Mouse (Mus musculus): ENCODE data around the gene Tmem145. TPM values are rescaled to one million over a fixed set of nuclear protein-coding genes. Genes with fewer than 3 reads are reported as not detected.
A peak's percentile ranks its signal among the peaks of the same experiment; 100 is the strongest.
"Not testable (repeated sequence)": the region's sequence is repeated elsewhere in the genome, so short reads cannot be mapped to it uniquely, and the experiment has no call there.

Tmem145 gene
- total and polyA plus RNA-seq, 3 experiments: 1.9 to 8.3 (median 2.2) TPM

DNA sequence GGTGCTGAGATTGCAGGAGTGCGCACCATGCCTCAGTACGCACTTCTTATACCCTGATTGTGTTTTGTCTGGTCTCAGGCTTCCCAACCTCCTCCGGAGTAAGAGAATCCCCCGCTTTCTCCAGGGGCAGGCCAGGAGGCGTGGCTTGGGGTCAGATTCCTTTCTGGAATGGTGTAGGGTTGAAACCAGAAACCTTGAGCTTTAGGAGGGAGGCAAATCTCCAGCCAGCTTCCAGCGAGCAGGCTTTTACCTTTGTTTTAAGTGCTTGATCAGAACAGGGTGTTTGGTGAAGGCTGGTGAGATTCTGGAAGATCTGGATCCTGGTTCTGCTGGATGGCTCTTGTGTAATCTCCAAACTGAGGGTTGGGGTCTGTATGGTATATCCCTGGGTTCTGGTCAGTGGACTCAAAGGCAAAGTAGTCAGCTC lies 16.2 kb downstream of the Tmem145 start:
- DNase-seq: peak; percentile 55

DNA sequence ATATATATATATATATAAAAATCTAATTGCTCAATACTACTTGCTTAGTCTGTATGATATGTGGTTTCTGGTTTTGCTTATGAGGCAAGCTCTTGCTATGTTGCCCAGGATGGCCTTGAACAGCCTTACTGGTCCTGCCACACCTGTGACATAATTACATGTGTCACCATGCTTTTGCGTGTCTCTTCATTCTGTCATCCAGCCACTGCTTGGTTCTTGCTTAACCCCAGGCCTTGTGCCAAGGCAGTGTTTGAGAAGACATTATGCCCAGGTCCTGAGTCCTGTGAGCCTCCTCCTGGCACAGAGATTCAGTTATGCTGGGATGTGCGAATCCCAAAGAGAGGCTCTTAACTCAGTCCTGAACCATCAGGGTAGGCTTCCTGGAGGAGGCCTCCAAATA lies 17.3 kb downstream of the Tmem145 start:
- DNase-seq: peak; percentile 77

DNA sequence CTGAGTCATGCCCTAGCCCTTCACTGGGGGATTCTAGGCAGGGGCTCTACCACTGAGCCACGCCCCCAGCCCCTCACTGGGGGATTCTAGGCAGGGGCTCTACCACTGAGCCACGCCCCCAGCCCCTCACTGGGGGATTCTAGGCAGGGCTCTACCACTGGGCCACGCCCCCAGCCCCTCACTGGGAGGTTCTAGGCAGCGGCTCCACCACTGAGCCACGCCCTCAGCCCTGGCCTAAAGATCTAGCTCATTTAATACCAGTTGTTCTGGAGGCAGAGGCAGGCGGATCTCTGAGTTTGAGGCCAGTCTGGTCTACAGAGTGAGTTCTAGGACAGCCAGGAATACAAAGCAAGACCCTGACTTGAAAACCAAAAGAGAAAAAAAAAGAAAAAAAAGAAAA lies 19.5 kb downstream of the Tmem145 start:
- DNase-seq: not testable (repeated sequence)

DNA sequence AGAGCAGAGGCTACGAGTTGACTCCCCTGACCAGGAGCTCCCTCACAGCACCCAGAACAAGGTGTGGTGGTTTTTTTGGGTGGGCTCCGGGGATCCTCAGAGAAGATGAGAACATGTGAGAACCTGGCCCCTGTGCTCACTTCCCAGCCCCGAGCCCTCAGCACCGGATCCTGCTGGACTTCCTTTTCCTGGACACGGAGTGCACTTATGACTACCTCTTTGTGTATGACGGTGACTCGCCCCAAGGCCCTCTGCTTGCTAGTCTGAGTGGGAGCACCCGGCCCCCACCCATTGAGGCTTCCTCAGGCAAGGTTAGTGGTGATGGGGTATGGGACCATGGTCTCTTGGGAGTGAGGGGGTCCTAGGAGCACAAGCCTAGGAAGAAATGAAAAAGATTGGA lies 20.3 kb downstream of the Tmem145 start:
- DNase-seq: peak; percentile 41

DNA sequence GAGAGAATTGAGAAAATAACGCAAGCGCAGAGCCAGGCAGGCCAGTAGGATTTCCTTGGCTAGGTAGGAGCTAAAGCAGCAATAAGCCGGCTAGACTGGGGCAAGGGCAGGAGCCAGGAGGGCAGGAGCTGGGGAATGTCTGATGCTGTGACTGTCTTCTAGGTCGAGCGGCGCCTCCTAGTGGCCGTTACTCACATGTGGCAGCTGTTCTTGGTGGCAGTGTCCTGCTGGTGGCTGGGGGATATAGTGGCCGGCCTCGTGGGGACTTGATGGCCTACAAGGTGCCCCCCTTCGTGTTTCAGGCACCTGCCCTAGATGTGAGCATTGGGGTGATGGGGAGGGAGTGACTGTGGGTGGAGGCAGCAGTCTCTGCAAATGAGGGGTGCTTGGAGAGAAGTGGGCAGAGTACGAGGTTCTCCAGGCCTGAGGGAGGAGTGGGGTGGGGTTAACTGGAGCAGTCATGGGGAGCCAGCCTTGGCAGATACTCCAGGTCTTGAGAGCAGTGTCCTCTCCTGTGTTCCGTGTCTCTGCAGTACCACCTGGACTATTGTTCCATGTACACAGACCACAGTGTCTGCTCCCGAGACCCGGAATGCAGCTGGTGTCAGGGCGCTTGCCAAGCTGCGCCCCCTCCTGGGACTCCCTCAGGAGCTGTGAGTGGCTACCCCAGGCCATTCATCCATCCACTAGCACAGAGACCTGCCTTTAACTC lies 27.8 kb downstream of the Tmem145 start:
- peak; percentile 74 for DNase-seq

DNA sequence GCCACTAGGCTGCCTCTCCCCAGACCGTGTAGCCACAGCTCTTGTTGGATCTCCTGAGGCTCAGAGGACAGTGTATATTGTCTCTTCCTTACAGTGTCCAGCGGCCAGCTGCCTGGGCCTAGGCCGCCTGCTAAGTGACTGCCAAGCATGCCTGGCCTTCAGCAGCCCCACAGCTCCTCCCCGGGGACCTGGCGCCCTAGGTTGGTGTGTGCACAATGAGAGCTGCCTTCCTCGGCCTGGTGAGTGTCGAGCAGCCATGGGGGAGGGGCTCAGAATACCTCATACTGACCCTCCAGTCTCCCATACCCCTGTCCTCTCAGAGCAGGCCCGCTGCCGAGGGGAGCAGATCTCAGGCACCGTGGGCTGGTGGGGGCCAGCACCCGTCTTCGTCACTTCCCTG lies 28.6 kb downstream of the Tmem145 start:
- DNase-seq: no peak

DNA sequence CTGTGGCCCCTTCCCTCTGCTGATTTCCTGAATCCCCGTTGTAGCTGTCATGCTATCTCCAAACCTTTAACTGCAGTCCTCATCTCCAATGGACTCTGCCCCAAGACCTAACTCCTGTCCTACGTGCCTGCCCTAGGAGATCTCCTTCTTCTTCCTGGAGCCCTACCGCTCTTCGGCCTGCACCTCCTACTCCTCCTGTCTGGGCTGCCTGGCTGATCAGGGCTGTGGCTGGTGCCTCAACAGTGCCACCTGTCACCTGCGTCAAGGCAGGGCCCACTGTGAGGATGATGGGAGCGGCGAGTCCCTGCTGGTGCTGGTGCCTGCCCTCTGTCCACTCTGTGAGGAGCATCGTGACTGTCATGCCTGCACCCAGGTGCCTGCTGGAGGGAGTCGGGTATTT lies 33.4 kb downstream of the Tmem145 start:
- no peak for DNase-seq

DNA sequence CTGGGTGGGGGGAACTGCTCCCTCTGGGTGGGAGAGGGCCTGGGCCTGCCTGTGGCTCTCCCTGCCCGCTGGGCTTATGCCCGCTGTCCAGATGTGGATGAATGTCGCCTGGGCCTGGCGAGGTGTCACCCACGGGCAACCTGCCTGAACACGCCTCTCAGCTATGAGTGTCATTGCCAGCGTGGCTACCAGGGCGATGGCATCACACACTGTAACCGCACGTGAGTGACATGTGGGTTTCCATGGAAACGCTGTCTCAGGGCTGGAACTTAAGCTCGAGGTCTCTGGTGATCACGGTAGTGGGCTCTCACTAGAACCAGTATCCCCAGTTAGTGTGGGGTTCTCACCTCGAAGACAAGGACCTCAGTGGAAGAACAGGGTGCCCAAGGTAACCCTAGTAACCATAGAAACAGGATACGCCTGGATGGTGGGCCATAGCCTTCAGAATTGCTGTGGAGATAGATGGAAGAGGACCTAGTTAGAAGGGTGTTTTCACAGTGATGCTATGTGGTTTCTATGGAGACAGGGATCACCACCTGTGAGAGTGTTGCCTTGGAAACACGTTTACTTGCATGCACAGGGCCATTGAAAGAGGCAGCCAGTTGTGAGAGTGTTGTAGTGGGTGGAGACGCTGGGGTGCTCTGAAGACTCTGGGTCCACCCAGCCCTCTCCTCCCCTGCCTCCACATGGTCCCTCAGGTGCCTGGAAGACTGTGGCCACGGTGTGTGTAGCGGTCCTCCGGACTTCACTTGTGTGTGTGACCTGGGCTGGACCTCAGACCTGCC lies 35.3 kb downstream of the Tmem145 start:
- no peak for DNase-seq

DNA sequence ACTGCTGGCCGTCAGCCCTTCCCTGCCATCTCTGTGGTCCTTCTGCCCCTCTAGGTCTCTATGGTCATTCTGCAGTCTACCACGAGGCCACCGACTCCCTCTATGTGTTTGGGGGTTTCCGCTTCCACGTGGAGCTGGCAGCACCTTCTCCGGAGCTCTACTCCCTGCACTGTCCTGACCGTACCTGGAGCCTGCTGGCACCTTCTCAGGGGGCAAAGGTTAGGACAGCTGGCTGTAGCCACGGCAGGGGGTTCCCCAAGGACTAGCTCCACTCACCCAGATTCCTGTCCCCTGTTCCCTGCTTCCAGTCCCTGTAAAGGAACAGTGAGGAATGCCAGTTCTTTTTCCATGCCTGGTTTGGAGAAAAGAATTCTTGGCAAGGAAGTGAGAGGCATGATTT lies 43.0 kb downstream of the Tmem145 start:
- DNase-seq: no peak

DNA sequence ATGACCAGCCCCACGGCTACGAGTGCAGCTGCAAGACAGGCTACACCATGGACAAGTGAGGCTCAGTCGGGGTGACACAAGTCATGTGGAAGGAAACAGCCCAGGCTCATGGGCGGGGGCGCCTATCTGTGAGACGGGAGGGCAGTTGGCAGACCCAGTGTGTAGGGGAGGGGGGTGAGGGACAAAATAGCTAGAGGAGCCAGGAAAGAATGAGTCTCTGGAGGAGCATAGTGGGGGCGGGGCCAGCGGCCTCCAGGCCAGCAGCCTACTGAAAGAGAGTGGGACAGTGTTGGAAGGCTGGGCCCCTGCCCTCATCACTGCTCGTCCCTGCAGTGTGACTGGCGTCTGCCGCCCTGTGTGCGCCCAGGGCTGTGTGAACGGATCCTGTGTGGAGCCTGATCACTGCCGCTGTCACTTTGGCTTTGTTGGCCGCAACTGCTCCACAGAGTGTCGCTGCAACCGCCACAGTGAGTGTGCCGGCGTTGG lies 52.9 kb downstream of the Tmem145 start:
- no peak for DNase-seq

DNA sequence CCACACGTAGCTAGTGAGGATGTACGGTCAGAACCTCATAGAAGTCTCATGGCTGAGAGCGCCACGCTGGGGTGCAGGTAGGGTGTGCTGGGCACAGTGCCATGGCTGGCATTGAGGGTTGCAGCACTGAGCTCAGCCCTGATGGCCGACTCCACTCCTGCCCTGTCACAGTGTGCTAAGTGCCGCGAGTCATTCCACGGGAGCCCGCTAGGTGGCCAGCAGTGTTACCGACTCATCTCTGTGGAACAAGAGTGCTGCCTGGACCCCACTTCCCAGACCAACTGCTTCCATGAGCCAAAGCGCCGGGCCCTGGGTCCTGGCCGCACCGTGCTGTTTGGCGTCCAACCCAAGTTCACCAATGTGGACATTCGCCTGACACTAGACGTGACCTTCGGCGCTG lies 57.2 kb downstream of the Tmem145 start:
- DNase-seq: peak; percentile 69

DNA sequence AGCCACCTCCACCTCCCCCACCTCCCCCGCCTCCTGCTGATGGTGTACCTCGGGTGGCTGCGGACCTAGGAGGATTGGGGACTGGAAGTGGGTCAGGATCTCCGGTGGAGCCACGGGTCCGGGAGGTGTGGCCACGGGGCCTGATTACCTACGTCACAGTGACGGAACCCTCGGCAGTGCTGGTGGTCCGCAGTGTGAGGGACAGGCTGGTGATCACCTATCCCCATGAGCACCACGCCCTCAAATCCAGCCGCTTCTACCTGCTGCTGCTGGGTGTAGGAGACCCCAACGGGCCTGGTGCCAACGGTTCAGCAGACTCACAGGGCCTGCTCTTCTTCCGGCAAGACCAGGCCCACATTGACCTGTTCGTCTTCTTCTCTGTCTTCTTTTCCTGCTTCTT lies 57.7 kb downstream of the Tmem145 start:
- DNase-seq: no peak

Other genes starting within 250 kb of the Tmem145 start
- 10 to 100 TPM; 14.5 to 18.5 TPM for gene Grik5, start 233.8 kb upstream of the Tmem145 start, total RNA-seq (2021)
- 54.9 and 71.3 TPM in 2 replicates for gene Grik5, start 233.8 kb upstream of the Tmem145 start, polyA plus RNA-seq (2012; rRNA removed)
- 10 to 100 TPM; 21.3 to 21.9 TPM for gene Zfp574, start 233.5 kb upstream of the Tmem145 start, total RNA-seq (2021)
- gene Zfp574, start 233.5 kb upstream of the Tmem145 start, polyA plus RNA-seq (2012; rRNA removed): 60.8 and 61.2 TPM in 2 replicates
- under 1 TPM; 0.46 to 0.90 TPM for gene Pou2f2, start 126.4 kb upstream of the Tmem145 start, total RNA-seq (2021)
- 2.7 and 3.2 TPM in 2 replicates for gene Pou2f2, start 126.4 kb upstream of the Tmem145 start, polyA plus RNA-seq (2012; rRNA removed)
- gene Dedd2, start 85.5 kb upstream of the Tmem145 start, total RNA-seq (2021): 10 to 100 TPM; 15.6 to 17.9 TPM
- 36.3 and 39.5 TPM in 2 replicates for gene Dedd2, start 85.5 kb upstream of the Tmem145 start, polyA plus RNA-seq (2012; rRNA removed)
- 10 to 100 TPM in 1 of 2 experiments, 1 to 10 TPM in 1; 9.9 to 10.4 TPM for gene Zfp526, start 84.7 kb upstream of the Tmem145 start, total RNA-seq (2021)
- gene Zfp526, start 84.7 kb upstream of the Tmem145 start, polyA plus RNA-seq (2012; rRNA removed): 16.3 and 19.9 TPM in 2 replicates
- 100 to 1,000 TPM in 1 of 2 experiments, 10 to 100 TPM in 1; 98.9 to 107 TPM for gene Gsk3a, start 68.3 kb upstream of the Tmem145 start, total RNA-seq (2021)
- 121 and 150 TPM in 2 replicates for gene Gsk3a, start 68.3 kb upstream of the Tmem145 start, polyA plus RNA-seq (2012; rRNA removed)
- 10 to 100 TPM; 16.5 to 26.6 TPM for gene Erf, start 55.3 kb upstream of the Tmem145 start, total RNA-seq (2021)
- 50.4 and 52.8 TPM in 2 replicates for gene Erf, start 55.3 kb upstream of the Tmem145 start, polyA plus RNA-seq (2012; rRNA removed)
- 100 to 1,000 TPM; 102 to 108 TPM for gene Cic, start 38.4 kb upstream of the Tmem145 start, total RNA-seq (2021)
- gene Cic, start 38.4 kb upstream of the Tmem145 start, polyA plus RNA-seq (2012; rRNA removed): 111 and 123 TPM in 2 replicates
- gene Pafah1b3, start 8.1 kb upstream of the Tmem145 start, total RNA-seq (2021): 10 to 100 TPM; 33.4 to 33.8 TPM
- gene Pafah1b3, start 8.1 kb upstream of the Tmem145 start, polyA plus RNA-seq (2012; rRNA removed): 29.4 and 35.9 TPM in 2 replicates
- not detected for gene Prr19, start 4.7 kb upstream of the Tmem145 start, total RNA-seq (2021)
- gene Prr19, start 4.7 kb upstream of the Tmem145 start, polyA plus RNA-seq (2012; rRNA removed): not detected in 2 replicates
- 10 to 100 TPM; 37.1 to 41.5 TPM for gene Megf8, start 11.1 kb downstream of the Tmem145 start, total RNA-seq (2021)
- gene Megf8, start 11.1 kb downstream of the Tmem145 start, polyA plus RNA-seq (2012; rRNA removed): 102 and 106 TPM in 2 replicates
- gene Cnfn, start 63.6 kb downstream of the Tmem145 start, total RNA-seq (2021): not detected
- 1.8 TPM in 1 of 2 replicates, not detected in the other for gene Cnfn, start 63.6 kb downstream of the Tmem145 start, polyA plus RNA-seq (2012; rRNA removed)
- 100 to 1,000 TPM; 372 to 462 TPM for gene Lipe, start 92.6 kb downstream of the Tmem145 start, total RNA-seq (2021)
- gene Lipe, start 92.6 kb downstream of the Tmem145 start, polyA plus RNA-seq (2012; rRNA removed): 471 and 632 TPM in 2 replicates
- not detected for gene Cxcl17, start 106.8 kb downstream of the Tmem145 start, total RNA-seq (2021)
- gene Cxcl17, start 106.8 kb downstream of the Tmem145 start, polyA plus RNA-seq (2012; rRNA removed): not detected in 2 replicates
- gene Ceacam1, start 171.5 kb downstream of the Tmem145 start, total RNA-seq (2021): 10 to 100 TPM in 1 of 2 experiments, 1 to 10 TPM in 1; 8.4 to 45.0 TPM
- 5.9 and 9.5 TPM in 2 replicates for gene Ceacam1, start 171.5 kb downstream of the Tmem145 start, polyA plus RNA-seq (2012; rRNA removed)
- gene Ceacam2, start 233.8 kb downstream of the Tmem145 start, total RNA-seq (2021): 1 to 10 TPM; 1.1 to 5.0 TPM
- not detected in 2 replicates for gene Ceacam2, start 233.8 kb downstream of the Tmem145 start, polyA plus RNA-seq (2012; rRNA removed)